Mouse (Mus musculus) right cerebral cortex, postnatal 36 days (tissue): ENCODE measurements around the gene Rela.

Experiments used
- DNase-seq, 2 experiments: peaks; one replicate each; pipeline ENCODE4 v3.0.0; 2022; ENCODE audit warnings: low spot score in 2 of 2, mixed read lengths in 1 of 2

Gene Rela

GRCm38 (mm10) chr19:5637069-5638047, at the start of gene Rela:
TSS of gene Rela (plus strand) at chr19:5637483.
- peak; percentile 77 to 80 for DNase-seq

DNA sequence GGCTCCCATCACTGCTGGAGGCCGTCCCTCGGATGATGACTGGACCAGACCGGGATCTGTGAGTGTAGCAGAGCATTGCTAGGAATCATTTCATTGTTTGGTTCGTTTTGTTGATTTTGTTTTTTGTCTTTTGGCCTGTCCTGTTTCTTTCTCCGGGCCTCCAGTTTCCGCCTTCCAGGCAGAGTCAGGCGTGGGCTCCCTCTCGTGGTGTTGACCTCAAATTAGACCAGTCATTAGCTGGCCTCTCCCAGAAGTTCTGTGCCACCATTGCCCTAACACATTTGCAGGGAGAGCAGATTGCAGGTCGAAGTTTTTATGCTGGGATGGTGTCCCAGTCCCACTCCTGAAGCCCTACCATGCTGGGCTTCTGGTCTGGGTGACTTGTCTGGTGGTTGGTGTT, 48.1 kb upstream of the Rela start:
- no peak for DNase-seq

GRCm38 (mm10) chr19:5591888-5592287, 45.4 kb upstream of the Rela start:
- DNase-seq = no peak

DNA sequence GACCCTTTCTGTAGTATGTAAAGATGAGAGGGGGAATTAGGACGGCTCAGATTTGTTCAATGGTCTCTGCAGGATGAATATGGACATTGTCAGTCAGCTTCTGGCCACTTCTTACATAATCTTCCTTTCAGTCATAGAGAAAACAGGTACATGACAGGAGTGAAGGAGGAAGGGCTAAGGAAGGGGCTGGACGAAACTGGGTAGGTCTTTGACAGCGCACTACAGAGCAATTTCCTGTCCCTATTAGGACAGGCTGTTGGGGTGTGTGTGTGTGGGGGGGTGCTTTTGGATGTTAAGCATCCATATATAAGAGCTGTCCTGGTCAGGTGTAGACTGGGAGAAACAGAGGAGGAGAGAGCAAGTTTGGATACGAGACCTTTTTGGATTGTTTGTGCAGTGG, 38.1 kb upstream of the Rela start:
- no peak for DNase-seq

DNA sequence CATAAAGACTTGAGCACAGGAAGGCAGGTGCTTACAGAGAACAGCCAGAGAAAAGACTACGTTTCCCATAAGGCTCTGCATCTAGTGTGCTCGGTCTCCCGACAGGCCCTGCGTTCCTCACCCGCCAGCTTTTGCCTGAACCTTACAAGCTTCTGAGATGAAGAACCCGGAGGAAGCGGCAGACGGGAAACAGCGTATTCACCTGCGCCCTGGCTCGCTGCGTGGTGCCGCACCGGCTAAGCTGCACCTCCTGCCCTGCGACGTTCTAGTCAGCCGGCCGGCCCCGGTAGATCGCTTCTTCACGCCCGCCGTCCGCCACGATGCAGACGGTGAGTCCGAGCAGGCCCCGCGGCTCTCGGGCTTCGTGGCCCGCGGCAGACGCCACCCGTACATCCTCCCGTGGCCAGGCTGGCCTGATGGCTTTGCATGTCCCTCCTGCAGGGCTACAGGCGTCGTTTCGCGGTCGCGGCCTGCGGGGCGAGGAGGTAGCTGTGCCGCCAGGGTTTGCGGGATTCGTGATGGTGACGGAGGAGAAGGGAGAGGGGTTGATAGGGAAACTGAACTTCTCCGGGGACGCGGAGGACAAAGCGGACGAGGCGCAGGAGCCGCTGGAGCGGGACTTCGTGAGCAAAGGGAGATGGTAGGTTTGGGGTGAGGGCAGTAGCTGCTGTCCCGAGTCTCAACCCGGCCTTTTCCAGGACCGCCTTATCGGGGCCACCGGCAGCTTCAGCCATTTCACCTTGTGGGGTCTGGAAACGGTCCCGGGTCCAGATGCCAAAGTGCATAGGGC, 35.3 kb upstream of the Rela start, which contains the start of gene Rnaseh2c:
TSS of gene Rnaseh2c (plus strand) at position 122 of the 790 bp plus-strand sequence.
- DNase-seq = peak; percentile 78 to 84

GRCm38 (mm10) chr19:5603664-5604063, 33.6 kb upstream of the Rela start:
- DNase-seq = no peak

GRCm38 (mm10) chr19:5605126-5605525, 32.2 kb upstream of the Rela start:
- peak in 1 of 2 experiments; percentile 31 for DNase-seq

DNA sequence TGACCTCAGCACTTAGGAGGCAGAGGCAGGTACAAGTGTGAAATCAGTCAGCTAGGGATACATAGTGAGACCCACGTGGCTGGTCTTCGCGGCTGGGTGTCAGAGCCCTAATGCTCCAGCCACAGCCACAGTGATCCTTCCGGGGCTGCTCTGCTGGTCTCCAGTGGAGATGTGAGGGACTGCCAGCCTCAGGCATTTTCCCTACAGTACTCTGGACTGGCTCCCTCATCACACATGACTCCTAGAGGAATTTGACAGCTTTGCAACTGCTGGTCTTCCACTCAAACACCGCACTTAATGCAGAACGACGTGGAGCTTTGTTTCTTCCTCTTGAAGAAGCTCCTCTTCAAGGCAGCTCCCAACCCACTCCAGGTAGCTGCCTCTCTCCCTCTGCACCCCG, 31.1 kb upstream of the Rela start:
- no peak for DNase-seq

DNA sequence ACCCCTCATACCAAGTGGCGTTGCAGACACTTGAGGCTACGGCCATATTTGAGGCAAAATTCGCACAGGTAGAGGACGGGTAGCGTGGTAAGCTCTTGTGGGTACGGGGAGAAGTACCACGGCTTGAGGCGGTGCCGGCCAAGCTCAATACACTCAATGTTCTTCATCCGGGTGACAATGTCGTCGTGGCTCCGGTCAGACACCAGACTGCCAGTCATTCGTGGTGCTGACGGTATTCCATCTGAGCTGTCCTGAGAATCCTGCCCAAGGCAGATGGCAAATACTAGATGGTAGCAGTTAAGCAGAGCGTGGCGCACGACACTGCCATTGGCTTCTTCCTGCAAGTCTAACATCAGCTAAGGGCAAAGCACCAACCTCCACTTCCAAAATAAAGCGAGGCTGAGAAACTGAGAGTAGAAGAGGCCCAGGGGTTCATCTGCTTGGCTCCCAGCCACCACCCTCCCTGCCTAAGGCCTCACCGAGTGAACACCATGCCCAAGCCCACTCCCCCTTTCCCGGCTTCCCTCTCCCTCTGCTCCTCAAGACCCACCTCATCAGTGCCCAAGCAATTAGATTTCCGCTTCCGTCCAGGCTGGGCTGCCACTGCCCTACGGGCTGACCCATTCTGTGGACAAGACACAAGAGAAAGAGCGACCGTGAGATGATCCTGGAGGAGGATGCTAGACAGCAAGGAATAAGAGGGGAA, 29.4 kb upstream of the Rela start:
- no peak for DNase-seq

DNA sequence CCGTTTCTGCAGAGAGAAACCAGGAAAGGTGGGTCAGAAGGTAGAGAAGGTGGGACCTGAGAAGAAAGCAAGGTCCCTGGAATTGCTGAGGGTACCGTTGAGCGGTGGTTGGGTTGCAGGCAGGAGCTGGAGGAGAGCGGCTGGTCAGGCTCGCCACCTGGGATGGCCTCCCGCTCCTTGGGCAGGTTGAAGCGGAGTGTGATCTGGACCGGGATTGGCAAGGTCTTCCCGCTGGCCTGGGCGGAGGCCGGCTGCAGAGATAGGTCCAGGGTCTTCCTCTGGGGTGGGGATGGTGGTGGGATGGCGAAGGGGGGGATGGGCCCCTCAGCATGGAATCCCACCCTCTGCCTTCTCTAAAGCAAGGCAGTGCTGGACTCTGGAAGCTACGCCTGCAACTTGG, 28.6 kb upstream of the Rela start:
- no peak for DNase-seq

GRCm38 (mm10) chr19:5609171-5609546, 28.1 kb upstream of the Rela start:
- DNase-seq = no peak

- peak; percentile 84 to 87 for DNase-seq
Observed at GRCm38 (mm10) chr19:5609547-5610404, 27.5 kb upstream of the Rela start, which contains the start of gene Kat5. TSS of gene Kat5 (minus strand) at chr19:5610237.

DNA sequence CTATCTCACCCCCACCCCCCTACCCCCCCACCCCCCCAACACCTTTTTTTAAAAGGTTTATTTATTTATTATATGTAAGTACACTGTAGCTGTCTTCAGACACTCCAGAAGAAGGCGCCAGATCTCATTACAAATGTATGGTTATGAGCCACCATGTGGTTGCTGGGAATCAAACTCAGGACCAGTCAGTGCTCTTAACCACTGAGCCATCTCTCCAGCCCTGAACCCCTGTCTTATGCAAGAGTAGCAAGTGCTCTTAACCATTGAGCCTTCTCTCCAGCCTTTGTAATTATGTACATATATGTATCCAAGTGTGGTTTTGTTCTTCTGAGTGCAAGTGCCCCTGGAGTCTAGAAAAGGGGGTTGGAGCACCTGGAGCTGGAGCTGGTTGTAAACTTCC, 25.3 kb upstream of the Rela start:
- DNase-seq = no peak

GRCm38 (mm10) chr19:5612762-5613411, 24.4 kb upstream of the Rela start:
- no peak for DNase-seq

DNA sequence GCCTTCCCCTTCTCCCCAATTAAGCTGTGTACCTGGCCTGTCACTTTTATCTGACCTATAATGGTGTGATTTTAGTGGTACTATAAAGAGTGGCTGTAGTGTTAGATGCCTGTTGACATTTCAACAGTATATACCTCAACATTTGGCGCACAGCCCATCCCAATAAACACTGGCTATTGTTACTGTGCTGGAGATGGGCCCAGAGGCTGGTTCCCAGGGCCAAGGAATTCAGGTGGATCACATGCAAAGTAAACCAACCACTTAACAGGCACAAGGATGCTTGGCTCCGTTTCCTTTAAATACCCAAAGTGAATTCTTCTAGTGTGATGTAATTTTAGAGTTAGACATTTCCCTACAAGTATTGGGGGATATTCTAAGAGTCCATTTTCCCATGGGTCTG, 22.3 kb upstream of the Rela start:
- no peak for DNase-seq

GRCm38 (mm10) chr19:5620007-5620406, 17.3 kb upstream of the Rela start:
- no peak for DNase-seq

- DNase-seq = no peak
Observed at GRCm38 (mm10) chr19:5621884-5622283, 15.4 kb upstream of the Rela start.

- DNase-seq = no peak
Observed at GRCm38 (mm10) chr19:5625311-5625710, 12.0 kb upstream of the Rela start.

GRCm38 (mm10) chr19:5629907-5630306, 7.4 kb upstream of the Rela start:
- no peak for DNase-seq

DNA sequence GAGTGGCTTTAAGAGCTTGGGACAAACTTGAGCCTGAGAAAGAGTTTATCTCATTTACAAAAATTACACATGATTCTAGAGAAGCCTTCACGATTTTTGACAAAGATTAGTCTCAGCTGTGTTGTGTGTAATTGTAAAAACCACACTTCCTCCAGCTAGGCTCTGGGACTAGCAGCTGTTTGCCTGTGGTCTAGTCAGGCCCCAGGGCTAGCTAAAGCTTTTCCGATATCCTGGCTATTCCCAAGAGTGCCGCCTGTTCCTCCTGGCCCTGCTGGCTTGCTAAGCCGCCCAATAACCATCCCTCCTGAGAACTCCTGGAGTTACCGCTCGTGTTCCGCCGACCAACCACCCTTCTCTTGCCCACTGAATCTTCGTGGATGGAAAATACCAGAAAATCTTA, 5.2 kb upstream of the Rela start:
- no peak for DNase-seq
